Mouse (Mus musculus): Measurements from ENCODE around the gene Focad. TPM values are rescaled to one million over a fixed set of nuclear protein-coding genes. Genes with fewer than 3 reads are reported as not detected.

Focad gene
- 13.3 and 13.6 TPM in 2 replicates for polyA plus RNA-seq (2015; fragmentation: Nextera tagmentation; extraction: Ambion mirVana)

GRCm38 (mm10) chr4:88094062-88094767 is at the start of gene Focad:
TSS of gene Focad (plus strand) at chr4:88094629.
- H3K36me3 ChIP-seq (ENCODE audit: control insufficient read depth, insufficient read depth, low read length) = no peaks in the 10 kb centered on the region
- peak within 1 kb of the TSS; percentile 94 for H3K9ac ChIP-seq (ENCODE audit: low read depth, low read length)
- peak within 1 kb of the TSS; percentile 76 for H3K27ac ChIP-seq (ENCODE audit: low read length)
- 0% methylated on average over 32 of the region's 34 CpGs for WGBS
- peak; percentile 100 for ATAC-seq
- peak within 1 kb of the TSS; percentile 88 for H3K4me3 ChIP-seq (ENCODE audit: low read depth, low read length)
- H3K27me3 ChIP-seq (ENCODE audit: control insufficient read depth, insufficient read depth, low read depth, low read length) = no peaks in the 10 kb centered on the region
- 0 out of 2 replicates have a peak, but pooled peaks cover 6% of the 10 kb centered on the region for H3K4me1 ChIP-seq (ENCODE audit: control insufficient read depth, insufficient read depth, low read length)
- H3K9me3 ChIP-seq (replicated peaks; ENCODE audit: control insufficient read depth, low read length, poor library complexity, severe bottlenecking) = no peaks in the 10 kb centered on the region
- peak within 1 kb of the TSS; percentile 96 for H3K4me2 ChIP-seq (ENCODE audit: low read length)

- Histone ChIP-seq H3K4me3 (ENCODE audit: low read depth, low read length) (no peak overlapping the region), H3K9me3 (replicated peaks; ENCODE audit: control insufficient read depth, low read length, poor library complexity, severe bottlenecking) (no peaks in the 10 kb centered on the region), H3K36me3 (ENCODE audit: control insufficient read depth, insufficient read depth, low read length) (no peaks in the 10 kb centered on the region), H3K4me1 (ENCODE audit: control insufficient read depth, insufficient read depth, low read length) (no peaks in the 10 kb centered on the region), H3K27ac (ENCODE audit: low read length) (no peak overlapping the region), H3K27me3 (ENCODE audit: control insufficient read depth, insufficient read depth, low read depth, low read length) (no peaks in the 10 kb centered on the region), H3K4me2 (ENCODE audit: low read length) (no peak overlapping the region), H3K9ac (ENCODE audit: low read depth, low read length) (no peak overlapping the region)
- WGBS = 89% methylated on average over 4 of the region's 4 CpGs
- ATAC-seq = no peak
These were observed 49.3 kb upstream of the Focad start for GRCm38 (mm10) chr4:88045151-88045550.

- no peak overlapping the region for H3K27ac ChIP-seq (ENCODE audit: low read length)
These were observed 48.1 kb upstream of the Focad start for GRCm38 (mm10) chr4:88046280-88046679.

GRCm38 (mm10) chr4:88075388-88075787 is 19.0 kb upstream of the Focad start:
- Histone ChIP-seq H3K4me1 (ENCODE audit: control insufficient read depth, insufficient read depth, low read length) (peaks cover 5% of the 10 kb centered on the region; the same call in 1 of the 2 replicates), H3K27ac (ENCODE audit: low read length) (no peak overlapping the region), H3K36me3 (ENCODE audit: control insufficient read depth, insufficient read depth, low read length) (no peaks in the 10 kb centered on the region), H3K4me3 (ENCODE audit: low read depth, low read length) (no peak overlapping the region), H3K9me3 (replicated peaks; ENCODE audit: control insufficient read depth, low read length, poor library complexity, severe bottlenecking) (no peaks in the 10 kb centered on the region), H3K9ac (ENCODE audit: low read depth, low read length) (no peak overlapping the region), H3K27me3 (ENCODE audit: control insufficient read depth, insufficient read depth, low read depth, low read length) (no peaks in the 10 kb centered on the region), H3K4me2 (ENCODE audit: low read length) (no peak overlapping the region)
- WGBS = 68% methylated on average over 2 of the region's 2 CpGs
- ATAC-seq = no peak

More at GRCm38 (mm10) chr4:88046280-88046679, 48.1 kb upstream of the Focad start:
- 85% methylated on average over 8 of the region's 8 CpGs for WGBS
- no peaks in the 10 kb centered on the region for H3K36me3 ChIP-seq (ENCODE audit: control insufficient read depth, insufficient read depth, low read length)
- ATAC-seq = no peak
- no peaks in the 10 kb centered on the region for H3K27me3 ChIP-seq (ENCODE audit: control insufficient read depth, insufficient read depth, low read depth, low read length)
- no peaks in the 10 kb centered on the region for H3K4me1 ChIP-seq (ENCODE audit: control insufficient read depth, insufficient read depth, low read length)
- no peak overlapping the region for H3K4me2 ChIP-seq (ENCODE audit: low read length)
- no peaks in the 10 kb centered on the region for H3K9me3 ChIP-seq (replicated peaks; ENCODE audit: control insufficient read depth, low read length, poor library complexity, severe bottlenecking)
- no peak overlapping the region for H3K9ac ChIP-seq (ENCODE audit: low read depth, low read length)
- H3K4me3 ChIP-seq (ENCODE audit: low read depth, low read length) = no peak overlapping the region

GRCm38 (mm10) chr4:88078983-88079382 is 15.4 kb upstream of the Focad start:
- Histone ChIP-seq H3K4me2 (ENCODE audit: low read length) (no peak overlapping the region), H3K9ac (ENCODE audit: low read depth, low read length) (no peak overlapping the region), H3K4me3 (ENCODE audit: low read depth, low read length) (no peak overlapping the region), H3K27me3 (ENCODE audit: control insufficient read depth, insufficient read depth, low read depth, low read length) (no peaks in the 10 kb centered on the region), H3K9me3 (replicated peaks; ENCODE audit: control insufficient read depth, low read length, poor library complexity, severe bottlenecking) (no peaks in the 10 kb centered on the region), H3K27ac (ENCODE audit: low read length) (no peak overlapping the region), H3K4me1 (ENCODE audit: control insufficient read depth, insufficient read depth, low read length) (peaks cover 5% of the 10 kb centered on the region; the same call in 1 of the 2 replicates), H3K36me3 (ENCODE audit: control insufficient read depth, insufficient read depth, low read length) (no peaks in the 10 kb centered on the region)
- no peak for ATAC-seq
- WGBS = 78% methylated on average over 3 of the region's 3 CpGs

- H3K9ac ChIP-seq (ENCODE audit: low read depth, low read length) = no peak overlapping the region
These were observed 13.0 kb upstream of the Focad start for GRCm38 (mm10) chr4:88081417-88081816.

GRCm38 (mm10) chr4:88081885-88082284 is 12.5 kb upstream of the Focad start:
- Histone ChIP-seq H3K9me3 (replicated peaks; ENCODE audit: control insufficient read depth, low read length, poor library complexity, severe bottlenecking) (no peaks in the 10 kb centered on the region), H3K27me3 (ENCODE audit: control insufficient read depth, insufficient read depth, low read depth, low read length) (no peaks in the 10 kb centered on the region), H3K9ac (ENCODE audit: low read depth, low read length) (no peak overlapping the region), H3K4me1 (ENCODE audit: control insufficient read depth, insufficient read depth, low read length) (peaks cover under 1% of the 10 kb centered on the region; the same call in 1 of the 2 replicates), H3K4me2 (ENCODE audit: low read length) (no peak overlapping the region), H3K27ac (ENCODE audit: low read length) (no peak overlapping the region), H3K4me3 (ENCODE audit: low read depth, low read length) (no peak overlapping the region), H3K36me3 (ENCODE audit: control insufficient read depth, insufficient read depth, low read length) (no peaks in the 10 kb centered on the region)
- no peak for ATAC-seq
- 93% methylated on average over 3 of the region's 3 CpGs for WGBS

More at GRCm38 (mm10) chr4:88081417-88081816, 13.0 kb upstream of the Focad start:
- Histone ChIP-seq H3K9me3 (replicated peaks; ENCODE audit: control insufficient read depth, low read length, poor library complexity, severe bottlenecking) (no peaks in the 10 kb centered on the region), H3K27me3 (ENCODE audit: control insufficient read depth, insufficient read depth, low read depth, low read length) (no peaks in the 10 kb centered on the region), H3K36me3 (ENCODE audit: control insufficient read depth, insufficient read depth, low read length) (no peaks in the 10 kb centered on the region), H3K4me2 (ENCODE audit: low read length) (no peak overlapping the region), H3K27ac (ENCODE audit: low read length) (no peak overlapping the region), H3K4me3 (ENCODE audit: low read depth, low read length) (no peak overlapping the region), H3K4me1 (ENCODE audit: control insufficient read depth, insufficient read depth, low read length) (peaks cover 5% of the 10 kb centered on the region; the same call in 1 of the 2 replicates)
- WGBS = 77% methylated on average over 5 of the region's 5 CpGs
- no peak for ATAC-seq

- no peak overlapping the region for H3K9ac ChIP-seq (ENCODE audit: low read depth, low read length)
- no peak overlapping the region for H3K27ac ChIP-seq (ENCODE audit: low read length)
- H3K9me3 ChIP-seq (replicated peaks; ENCODE audit: control insufficient read depth, low read length, poor library complexity, severe bottlenecking) = no peaks in the 10 kb centered on the region
- no peaks in the 10 kb centered on the region for H3K36me3 ChIP-seq (ENCODE audit: control insufficient read depth, insufficient read depth, low read length)
- WGBS = 83% methylated on average over 4 of the region's 4 CpGs
- no peak overlapping the region for H3K4me2 ChIP-seq (ENCODE audit: low read length)
- no peaks in the 10 kb centered on the region for H3K4me1 ChIP-seq (ENCODE audit: control insufficient read depth, insufficient read depth, low read length)
- H3K4me3 ChIP-seq (ENCODE audit: low read depth, low read length) = no peak overlapping the region
- no peaks in the 10 kb centered on the region for H3K27me3 ChIP-seq (ENCODE audit: control insufficient read depth, insufficient read depth, low read depth, low read length)
- no peak for ATAC-seq
These were observed 12.0 kb upstream of the Focad start for GRCm38 (mm10) chr4:88082381-88082780.

- no peak overlapping the region for H3K27ac ChIP-seq (ENCODE audit: low read length)
- H3K9ac ChIP-seq (ENCODE audit: low read depth, low read length) = no peak overlapping the region
- no peak overlapping the region for H3K4me3 ChIP-seq (ENCODE audit: low read depth, low read length)
- no peaks in the 10 kb centered on the region for H3K4me1 ChIP-seq (ENCODE audit: control insufficient read depth, insufficient read depth, low read length)
- no peaks in the 10 kb centered on the region for H3K36me3 ChIP-seq (ENCODE audit: control insufficient read depth, insufficient read depth, low read length)
- ATAC-seq = no peak
- H3K27me3 ChIP-seq (ENCODE audit: control insufficient read depth, insufficient read depth, low read depth, low read length) = no peaks in the 10 kb centered on the region
- H3K4me2 ChIP-seq (ENCODE audit: low read length) = no peak overlapping the region
- no peaks in the 10 kb centered on the region for H3K9me3 ChIP-seq (replicated peaks; ENCODE audit: control insufficient read depth, low read length, poor library complexity, severe bottlenecking)
- WGBS = 75% methylated on average over 3 of the region's 3 CpGs
These were observed 10.6 kb upstream of the Focad start for GRCm38 (mm10) chr4:88083781-88084180.

All from midbrain, embryonic 16.5 days (tissue).